Mouse (Mus musculus) brain, embryonic 14.5 days (tissue): ENCODE data around the gene Cer1. TPM values are rescaled to one million over a fixed set of nuclear protein-coding genes. Genes with fewer than 3 reads are reported as not detected.

Source experiments
- DNase-seq: peaks from one replicate; pipeline ENCODE4 v3.0.0-alpha.2; 2011; ENCODE audit warnings: low read depth
- CTCF ChIP-seq: fragments of 200-500 bp; IDR thresholded peaks from 2 replicates; pipeline ENCODE4 v1.5.1; 2012; ENCODE audit warnings: inconsistent platforms, mild to moderate bottlenecking, moderate library complexity, borderline replicate concordance; ENCODE audit not compliant: insufficient read depth, insufficient read length; ENCODE audit errors: extremely low read depth
- POLR2A ChIP-seq: fragments of 200-500 bp; IDR thresholded peaks from 2 replicates; pipeline ENCODE4 v1.6.1; 2012; ENCODE audit warnings: mild to moderate bottlenecking, inconsistent platforms, borderline replicate concordance; ENCODE audit not compliant: poor library complexity, insufficient read depth, insufficient read length, severe bottlenecking; ENCODE audit errors: extremely low read depth
- polyA plus RNA-seq: library from polyadenylated mRNA; depleted of rRNA; stranded (reverse); fragments of >200 nt; gene quantifications from 2 replicates; pipeline ENCODE4 v1.2.3, GENCODE M21; 2012

The Cer1 gene
- polyA plus RNA-seq, 1 experiment, result 0.05 TPM

DNA sequence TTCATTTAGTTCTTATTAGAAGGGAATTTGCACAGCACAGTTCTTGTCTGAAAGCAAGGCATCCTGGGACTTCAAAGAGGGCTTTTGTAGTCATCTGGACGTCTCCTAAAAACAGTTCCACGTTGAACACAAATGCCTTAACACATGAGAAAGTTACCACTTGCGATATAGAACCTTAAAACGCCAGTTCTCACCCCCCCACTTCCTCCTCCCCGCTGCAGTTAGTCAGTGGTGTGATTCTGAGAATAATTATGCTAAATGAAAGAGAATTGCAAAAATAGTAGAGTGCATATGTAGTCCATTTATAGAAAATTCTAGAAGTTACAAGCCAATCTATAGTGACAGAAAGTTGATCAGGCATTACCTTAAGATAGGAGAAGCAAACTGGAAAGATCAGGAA lies 7.3 kb upstream of the Cer1 start:
- no peak for DNase-seq
- TF ChIP-seq CTCF, result no peak
- no peak for TF ChIP-seq POLR2A

DNA sequence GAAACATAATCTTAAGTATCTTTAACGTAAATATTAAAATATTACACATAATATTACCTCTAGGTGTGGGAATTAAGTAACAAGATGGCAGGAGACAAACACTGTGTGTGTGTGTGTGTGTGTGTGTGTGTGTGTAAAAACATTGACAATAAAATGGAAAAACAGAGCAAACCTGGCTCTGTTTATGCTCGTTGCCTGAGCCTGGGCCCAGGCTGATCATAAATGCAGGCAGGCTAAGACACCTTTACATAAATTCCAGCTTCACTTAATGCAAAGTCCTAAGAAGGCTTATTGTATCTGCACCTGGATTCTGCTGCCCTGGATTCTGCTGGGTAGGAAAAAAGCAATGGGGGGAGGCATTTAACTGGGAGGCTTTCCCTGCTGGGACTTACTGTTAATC lies 6.6 kb upstream of the Cer1 start:
- no peak for DNase-seq
- no peak for TF ChIP-seq POLR2A
- TF ChIP-seq CTCF, result no peak

DNA sequence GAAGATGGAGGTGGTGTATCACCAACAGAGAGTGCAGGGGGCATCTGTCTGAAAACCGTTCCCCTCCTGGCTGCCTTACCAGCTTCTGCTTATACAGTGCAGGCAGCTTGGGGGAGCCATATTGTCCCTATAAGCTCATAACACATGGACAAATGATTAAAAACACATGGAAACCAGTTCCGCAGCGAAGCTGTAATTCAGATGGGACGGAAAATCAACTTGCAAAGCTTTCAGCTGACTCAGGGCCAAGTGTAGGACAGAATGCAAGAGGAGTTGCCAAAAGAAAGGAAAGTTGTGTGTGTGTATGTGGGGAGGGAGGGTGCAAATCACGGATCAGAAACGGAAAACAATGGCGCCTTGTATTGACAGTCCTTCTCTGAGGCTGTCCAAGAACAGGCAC lies 6.1 kb upstream of the Cer1 start:
- peak; percentile 87 for DNase-seq
- TF ChIP-seq POLR2A, result no peak
- TF ChIP-seq CTCF, result no peak

DNA sequence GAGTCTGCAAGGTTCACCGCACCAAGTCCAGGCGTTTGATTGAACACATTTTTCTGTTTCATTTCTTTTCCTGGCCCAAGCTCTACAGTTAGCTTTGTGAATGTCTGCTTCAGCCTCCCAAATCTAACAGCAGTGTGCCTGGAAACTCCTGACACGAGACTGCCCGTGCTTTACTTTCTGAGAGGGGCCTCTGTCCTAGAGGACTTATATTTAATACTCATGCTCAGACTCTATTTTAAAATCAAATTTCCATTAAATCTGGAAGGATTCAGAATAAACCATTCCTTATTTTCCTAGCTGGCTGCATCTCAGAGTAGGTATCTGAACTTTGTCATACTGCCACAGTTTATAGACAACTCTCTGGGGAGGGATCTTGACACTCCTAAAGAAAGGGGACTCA lies 5.6 kb upstream of the Cer1 start:
- TF ChIP-seq CTCF (no peak), POLR2A (no peak)

DNA sequence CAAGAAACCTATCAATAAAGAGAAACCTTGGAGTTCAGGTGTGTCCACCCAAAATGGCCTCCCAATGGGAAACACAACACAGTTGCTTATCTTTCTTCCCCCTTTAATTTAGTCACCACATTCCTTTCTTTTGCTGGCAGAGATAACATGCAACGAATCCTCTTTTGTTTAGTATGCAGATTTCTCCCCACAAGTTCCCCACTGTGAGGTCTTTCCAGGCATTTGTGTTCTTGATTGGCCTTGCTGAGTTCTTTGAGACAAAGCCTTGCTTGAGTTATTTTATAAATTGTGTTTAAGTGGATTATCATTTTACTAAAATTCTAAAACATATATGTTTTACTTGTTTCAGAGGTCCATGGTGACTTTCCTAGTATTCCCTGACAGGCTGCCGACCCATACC lies 1.2 kb upstream of the Cer1 start:
- no peak for DNase-seq
- TF ChIP-seq CTCF, result no peak
- no peak for TF ChIP-seq POLR2A

More for the DNA sequence above, 5.6 kb upstream of the Cer1 start:
- no peak for DNase-seq

GRCm38 (mm10) chr4:82885535-82885913 lies 576 bp upstream of the Cer1 start:
- TF ChIP-seq POLR2A, result no peak
- no peak for TF ChIP-seq CTCF
- no peak for DNase-seq

DNA sequence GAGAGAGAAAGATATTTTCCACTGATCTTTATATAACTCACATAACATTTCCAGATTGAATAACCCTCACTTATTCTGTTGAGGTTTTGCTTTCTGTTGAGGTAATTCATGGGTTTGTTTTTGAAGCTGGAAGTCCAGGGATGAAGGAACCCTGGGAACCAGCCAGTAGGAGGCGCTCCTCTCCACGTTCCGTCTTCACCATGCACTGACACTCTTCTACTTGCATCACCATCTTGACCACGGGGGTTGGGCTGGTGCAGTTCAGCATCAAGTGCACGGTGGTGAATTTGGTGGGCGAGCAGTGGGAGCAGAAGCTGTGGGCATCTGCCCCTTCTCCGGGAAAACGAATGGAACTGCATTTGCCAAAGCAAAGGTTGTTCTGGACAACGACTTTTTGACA lies 2.4 kb downstream of the Cer1 start:
- TF ChIP-seq POLR2A, result no peak
- peak; percentile 16; the same call in 1 of the 2 replicates for TF ChIP-seq CTCF
- DNase-seq, result no peak

GRCm38 (mm10) chr4:82881366-82881765 lies 3.6 kb downstream of the Cer1 start:
- no peak for TF ChIP-seq POLR2A
- no peak for TF ChIP-seq CTCF

DNA sequence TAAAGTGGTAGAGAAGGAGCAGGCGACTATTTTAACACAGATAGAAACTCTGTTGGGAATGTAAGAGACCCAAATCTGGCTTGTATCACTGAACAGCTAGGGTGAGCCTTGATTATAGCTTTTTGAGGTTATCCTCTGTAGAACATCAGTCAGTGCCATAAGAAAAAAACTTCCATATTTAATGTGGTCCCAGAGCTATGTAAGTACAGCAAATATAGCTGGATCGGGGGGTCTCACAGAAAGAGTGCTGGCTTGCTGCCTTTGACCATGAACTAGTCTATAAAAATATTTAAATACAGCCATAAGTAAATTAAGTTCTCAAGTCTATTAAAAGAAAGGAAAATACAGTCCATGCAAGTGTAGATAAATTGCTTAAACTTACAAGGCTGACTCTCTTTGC lies 4.7 kb downstream of the Cer1 start:
- no peak for DNase-seq
- no peak for TF ChIP-seq CTCF
- no peak for TF ChIP-seq POLR2A

More at GRCm38 (mm10) chr4:82881366-82881765, 3.6 kb downstream of the Cer1 start:
- no peak for DNase-seq

DNA sequence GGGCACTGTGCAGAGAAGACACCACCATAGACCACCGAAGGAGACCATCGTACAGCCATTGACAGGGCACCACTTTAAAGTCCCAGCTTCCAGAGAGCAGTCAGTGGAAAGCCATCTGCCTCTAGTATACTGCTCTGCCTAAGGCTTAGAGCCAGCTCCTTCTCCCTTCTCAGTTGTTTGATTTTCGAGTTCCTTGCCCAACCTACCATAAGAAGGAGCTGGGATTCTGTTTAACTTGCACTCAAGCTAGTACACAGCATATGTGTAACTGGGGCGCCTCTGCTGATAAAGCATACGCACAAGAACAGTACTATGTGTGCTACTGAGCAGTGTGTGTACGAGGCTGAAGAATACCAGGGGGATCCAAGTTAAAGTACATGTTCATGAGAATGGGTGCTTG lies 5.8 kb downstream of the Cer1 start:
- TF ChIP-seq POLR2A (no peak), CTCF (no peak)
- DNase-seq, result peak; percentile 59

GRCm38 (mm10) chr4:82876656-82877055 lies 8.3 kb downstream of the Cer1 start:
- DNase-seq, result no peak
- no peak for TF ChIP-seq CTCF
- TF ChIP-seq POLR2A, result no peak

GRCm38 (mm10) chr4:82875532-82875931 lies 9.4 kb downstream of the Cer1 start:
- DNase-seq, result no peak

GRCm38 (mm10) chr4:82874791-82875190 lies 10.2 kb downstream of the Cer1 start:
- TF ChIP-seq POLR2A, result no peak
- no peak for TF ChIP-seq CTCF

More at GRCm38 (mm10) chr4:82875532-82875931, 9.4 kb downstream of the Cer1 start:
- TF ChIP-seq CTCF (no peak), POLR2A (no peak)

GRCm38 (mm10) chr4:82872548-82872947 lies 12.4 kb downstream of the Cer1 start:
- no peak for DNase-seq
- no peak for TF ChIP-seq POLR2A
- no peak for TF ChIP-seq CTCF

More at GRCm38 (mm10) chr4:82874791-82875190, 10.2 kb downstream of the Cer1 start:
- DNase-seq, result no peak

GRCm38 (mm10) chr4:82872121-82872520 lies 12.8 kb downstream of the Cer1 start:
- DNase-seq, result peak; percentile 44
- TF ChIP-seq POLR2A (no peak), CTCF (no peak)
